Mouse (Mus musculus) olfactory bulb, adult 2 months (tissue): Measurements from ENCODE around the gene Ruvbl2.

Source experiments
- CTCF ChIP-seq: fragments of 200-500 bp; IDR thresholded peaks from 2 replicates; pipeline ENCODE4 v1.5.1; 2012; ENCODE audit warnings: low read depth, mild to moderate bottlenecking, low read length, moderate library complexity; ENCODE audit not compliant: insufficient read depth
- POLR2A ChIP-seq: fragments of 200-500 bp; IDR thresholded peaks from 2 replicates; pipeline ENCODE4 v1.6.1; 2012; ENCODE audit warnings: mild to moderate bottlenecking, low read depth, low read length, moderate library complexity; ENCODE audit not compliant: insufficient read depth

DNA sequence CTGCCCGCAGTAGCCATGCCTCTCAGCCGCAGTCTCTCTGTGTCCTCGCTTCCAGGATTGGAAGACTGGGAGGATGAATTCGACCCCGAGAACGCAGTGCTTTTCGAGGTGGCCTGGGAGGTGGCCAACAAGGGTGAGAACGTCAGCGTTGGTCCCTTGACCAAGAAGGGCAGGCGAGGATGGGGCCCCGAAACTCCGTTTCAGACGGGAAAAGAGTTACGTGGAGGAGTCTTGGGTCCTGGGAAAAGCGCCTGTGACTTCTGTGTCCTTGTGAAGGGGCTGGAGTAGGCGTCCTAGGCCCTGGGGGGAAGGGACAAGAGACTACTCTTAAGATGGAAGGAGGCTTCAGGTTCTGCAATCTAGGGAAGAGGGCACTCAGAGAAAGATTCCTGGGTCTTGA, 2.9 kb downstream of the Ruvbl2 start:
- TF ChIP-seq POLR2A (no peak), CTCF (no peak)
